Mouse (Mus musculus): ENCODE results near the gene Fam207a.

Gene Fam207a

GRCm38 (mm10) chr10:77515385-77516348 lies at the start of gene Fam207a:
Gene Fam207a, minus strand, starts transcription at chr10:77515785.
- DNase-seq (ENCODE audit: low spot score): peak; percentile 67

DNA sequence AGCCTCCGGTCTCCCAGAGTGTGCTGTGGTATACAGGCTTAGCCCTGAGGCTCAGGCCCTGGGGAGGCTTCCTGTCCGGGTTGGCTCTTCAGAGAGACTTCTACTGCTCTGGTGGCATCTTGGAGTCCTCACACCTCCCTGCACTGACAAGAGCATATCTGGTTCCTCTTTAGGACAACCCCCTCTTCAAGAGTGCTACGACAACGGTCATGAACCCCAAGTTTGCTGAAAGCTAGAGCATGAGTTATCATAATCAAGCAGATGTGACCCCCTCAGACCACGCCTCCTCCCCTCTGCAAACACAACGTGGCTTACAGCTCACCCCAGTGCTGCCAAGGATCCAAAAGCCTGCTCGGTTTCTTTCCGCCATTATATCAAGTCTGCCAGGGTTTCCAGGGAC lies 49.4 kb upstream of the Fam207a start:
- no peak for DNase-seq (ENCODE audit: low spot score)

GRCm38 (mm10) chr10:77561508-77561907 lies 45.9 kb upstream of the Fam207a start:
- DNase-seq (ENCODE audit: low spot score): no peak

DNA sequence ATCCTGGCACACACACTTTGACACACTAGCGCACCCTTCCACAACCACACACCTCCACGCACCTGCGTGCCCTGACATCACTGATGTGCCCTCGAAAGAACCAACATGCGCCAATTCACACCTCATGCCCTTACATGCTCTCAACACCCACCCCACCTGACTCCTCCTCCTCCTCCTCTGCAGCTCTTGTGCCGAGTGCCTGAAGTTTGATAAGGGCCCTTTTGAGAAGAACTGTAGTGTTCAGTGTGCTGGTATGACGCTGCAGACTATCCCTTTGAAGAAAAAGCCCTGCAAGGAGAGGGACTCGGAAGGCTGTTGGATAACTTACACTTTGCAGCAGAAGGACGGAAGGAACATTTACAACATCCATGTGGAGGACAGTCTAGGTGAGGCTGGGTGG lies 45.2 kb upstream of the Fam207a start:
- DNase-seq (ENCODE audit: low spot score): no peak

- DNase-seq (ENCODE audit: low spot score): no peak
Measured at GRCm38 (mm10) chr10:77560090-77560489, 44.5 kb upstream of the Fam207a start.

DNA sequence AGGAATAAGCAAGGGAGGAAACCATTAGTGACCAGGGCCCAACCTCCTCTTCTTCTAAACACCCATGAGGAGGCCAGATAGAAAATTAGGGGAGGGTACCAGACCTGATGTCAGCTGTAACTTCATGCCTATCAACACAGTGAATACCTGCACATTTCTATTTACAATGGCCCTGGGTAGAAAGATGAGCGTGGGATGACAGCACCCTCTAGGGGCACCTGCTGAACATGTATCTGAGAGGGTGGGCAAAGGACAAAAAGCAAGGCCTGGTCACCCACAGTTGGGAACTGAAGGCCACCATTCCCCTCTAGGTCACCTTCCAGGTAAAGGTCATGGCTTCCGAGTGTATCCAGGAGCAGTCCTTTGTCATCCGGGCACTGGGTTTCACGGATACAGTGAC lies 42.1 kb upstream of the Fam207a start:
- no peak for DNase-seq (ENCODE audit: low spot score)

- DNase-seq (ENCODE audit: low spot score): no peak
Measured at GRCm38 (mm10) chr10:77556631-77557030, 41.0 kb upstream of the Fam207a start.

- DNase-seq (ENCODE audit: low spot score): no peak
Measured at GRCm38 (mm10) chr10:77554918-77555317, 39.3 kb upstream of the Fam207a start.

- DNase-seq (ENCODE audit: low spot score): no peak
Measured at GRCm38 (mm10) chr10:77553285-77553684, 37.7 kb upstream of the Fam207a start.

GRCm38 (mm10) chr10:77552162-77552561 lies 36.6 kb upstream of the Fam207a start:
- no peak for DNase-seq (ENCODE audit: low spot score)

GRCm38 (mm10) chr10:77550874-77551273 lies 35.3 kb upstream of the Fam207a start:
- no peak for DNase-seq (ENCODE audit: low spot score)

GRCm38 (mm10) chr10:77548576-77548975 lies 33.0 kb upstream of the Fam207a start:
- no peak for DNase-seq (ENCODE audit: low spot score)

- DNase-seq (ENCODE audit: low spot score): peak; percentile 67
Measured at GRCm38 (mm10) chr10:77544916-77545315, 29.3 kb upstream of the Fam207a start.

DNA sequence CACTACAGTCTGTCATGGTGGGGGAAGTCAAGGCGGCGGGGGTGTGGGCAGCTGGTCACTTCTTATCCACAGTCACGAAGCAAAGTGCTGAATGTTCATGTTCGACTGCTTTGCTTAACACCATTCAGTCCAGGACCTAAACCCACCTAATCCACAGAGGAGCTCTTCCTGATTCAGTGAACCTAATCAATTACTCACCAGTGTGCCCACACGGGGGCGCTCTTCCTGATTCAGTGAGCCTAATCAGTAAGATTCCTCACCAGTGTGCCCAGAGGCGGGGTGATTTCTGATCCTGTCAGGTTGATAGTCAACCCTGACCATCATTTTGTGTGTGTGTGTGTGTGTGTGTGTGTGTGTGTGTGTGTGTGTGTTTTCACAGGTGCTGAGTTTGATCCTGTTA lies 27.6 kb upstream of the Fam207a start:
- no peak for DNase-seq (ENCODE audit: low spot score)

DNA sequence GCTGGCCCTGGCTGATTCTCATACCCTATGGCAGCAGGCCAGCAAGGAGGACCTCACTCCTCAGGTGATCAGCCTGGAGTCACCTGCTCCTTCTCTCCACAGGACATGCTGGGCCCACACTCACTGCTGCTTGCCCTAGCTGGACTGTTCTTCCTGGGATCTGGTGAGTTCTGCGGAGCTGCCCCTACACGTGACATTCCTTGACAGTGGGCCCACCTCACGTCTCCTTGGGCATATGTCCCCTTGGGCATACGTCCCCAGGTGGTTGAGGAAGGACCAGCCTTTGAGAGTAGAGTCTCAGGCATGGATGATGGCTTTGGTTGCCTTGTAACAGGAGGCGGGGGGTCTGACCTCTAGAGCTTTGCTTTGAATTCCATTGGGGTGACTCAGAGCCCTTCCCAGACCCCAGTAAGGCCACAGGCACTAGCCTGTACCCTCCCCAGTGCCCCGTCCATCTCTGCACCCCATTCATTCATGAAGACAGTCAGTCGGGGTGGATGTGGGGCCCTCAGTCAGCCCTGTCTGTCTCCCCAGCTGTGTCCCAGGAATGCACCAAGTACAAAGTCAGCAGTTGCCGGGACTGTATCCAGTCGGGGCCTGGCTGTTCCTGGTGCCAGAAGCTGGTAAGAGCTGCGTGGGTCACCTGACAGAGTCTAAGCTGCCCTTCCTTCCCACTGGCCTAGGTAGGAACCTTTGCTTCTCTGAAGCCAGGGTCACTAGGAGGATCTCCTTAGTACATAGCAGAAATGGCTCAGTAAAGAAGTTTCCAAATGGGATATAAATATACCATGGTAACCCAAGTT lies 26.5 kb upstream of the Fam207a start:
- DNase-seq (ENCODE audit: low spot score): no peak

- DNase-seq (ENCODE audit: low spot score): no peak
Measured at GRCm38 (mm10) chr10:77540576-77541102, 25.1 kb upstream of the Fam207a start.

DNA sequence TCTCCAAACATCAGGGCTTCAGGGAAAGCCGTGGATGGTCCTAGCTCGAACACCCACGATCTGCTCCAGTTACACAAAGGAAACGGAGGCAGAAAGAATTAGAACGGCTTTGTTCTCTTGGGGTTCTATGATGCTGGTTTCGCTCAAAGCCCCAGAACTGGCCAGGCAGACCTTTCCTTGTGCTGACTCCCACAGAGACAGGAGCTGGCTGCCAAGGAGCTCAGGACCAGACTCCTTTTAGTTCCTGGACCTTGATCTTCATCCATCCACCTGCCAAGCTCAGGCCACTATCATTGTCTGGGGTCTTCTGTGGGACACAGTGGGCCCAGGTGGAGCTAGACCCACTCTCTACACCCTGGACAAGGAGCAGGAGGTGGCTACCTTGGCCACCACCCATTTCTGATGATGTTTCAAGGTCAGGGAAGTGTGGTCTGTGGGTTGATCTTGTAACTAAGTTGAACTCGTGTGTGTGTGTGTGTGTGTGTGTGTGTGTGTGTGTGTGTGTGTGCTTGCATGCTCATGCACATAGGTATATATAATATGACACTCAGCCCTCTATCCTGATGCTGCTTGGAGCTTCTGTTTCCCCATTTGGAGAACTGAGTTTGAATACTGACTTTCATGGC lies 23.8 kb upstream of the Fam207a start:
- DNase-seq (ENCODE audit: low spot score): no peak

GRCm38 (mm10) chr10:77537215-77538209 lies 21.9 kb upstream of the Fam207a start:
- no peak for DNase-seq (ENCODE audit: low spot score)

DNA sequence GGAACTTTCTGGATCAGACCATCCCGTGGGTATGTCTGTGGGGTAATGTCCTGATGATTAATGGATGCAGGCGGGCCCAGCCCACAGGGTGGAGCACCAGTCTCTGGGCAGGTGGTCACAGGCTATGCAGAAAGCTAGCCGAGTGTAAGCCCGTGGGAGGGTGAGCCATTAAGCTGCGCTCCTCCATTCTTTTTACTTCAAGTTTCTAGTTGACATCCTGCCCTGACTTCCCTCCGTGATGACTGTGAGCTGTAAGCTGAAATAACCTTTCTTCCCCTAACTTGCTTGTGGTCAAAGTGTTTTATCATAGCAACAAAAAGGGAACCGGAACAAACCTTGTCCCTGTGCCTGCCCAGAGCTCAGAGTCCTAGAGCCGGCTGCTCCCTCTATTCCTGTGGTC lies 21.1 kb upstream of the Fam207a start:
- no peak for DNase-seq (ENCODE audit: low spot score)

- DNase-seq (ENCODE audit: low spot score): no peak
Measured at GRCm38 (mm10) chr10:77532020-77532413, 16.4 kb upstream of the Fam207a start.
